Mouse (Mus musculus): ENCODE measurements around the gene C130026I21Rik. TPM values are rescaled to one million over a fixed set of nuclear protein-coding genes. Genes with fewer than 3 reads are reported as not detected.

The C130026I21Rik gene
- polyA plus RNA-seq, 1 experiment from 2014 or later, result not detected

Other genes starting within 250 kb of the C130026I21Rik start
- gene Gm10553, start 170.4 kb downstream of the C130026I21Rik start, polyA plus RNA-seq (2016; fragmentation: Nextera tagmentation; extraction: Ambion mirVana), result not detected in 2 replicates
- not detected in 2 replicates for gene A530032D15Rik, start 160.7 kb downstream of the C130026I21Rik start, polyA plus RNA-seq (2016; fragmentation: Nextera tagmentation; extraction: Ambion mirVana)